Mouse (Mus musculus) stomach, adult 2 months (tissue): ENCODE results near the gene Olfr771. TPM values are rescaled to one million over a fixed set of nuclear protein-coding genes. Genes with fewer than 3 reads are reported as not detected.

Source experiments
- polyA plus RNA-seq: library from polyadenylated mRNA; depleted of rRNA; stranded (reverse); fragments of >200 nt; gene quantifications from 2 replicates; pipeline ENCODE4 v1.2.3, GENCODE M21; 2012; rRNA removed

Olfr771 gene
- not detected in 2 replicates for polyA plus RNA-seq

GRCm38 (mm10) chr10:129164651-129165050, at the start of gene Olfr771:
Gene Olfr771 (minus strand): TSS chr10:129164751.

GRCm38 (mm10) chr10:129187319-129187718, 22.8 kb upstream of the Olfr771 start, which contains the start of gene Olfr773:
Gene Olfr773 (minus strand): TSS chr10:129187419.

DNA sequence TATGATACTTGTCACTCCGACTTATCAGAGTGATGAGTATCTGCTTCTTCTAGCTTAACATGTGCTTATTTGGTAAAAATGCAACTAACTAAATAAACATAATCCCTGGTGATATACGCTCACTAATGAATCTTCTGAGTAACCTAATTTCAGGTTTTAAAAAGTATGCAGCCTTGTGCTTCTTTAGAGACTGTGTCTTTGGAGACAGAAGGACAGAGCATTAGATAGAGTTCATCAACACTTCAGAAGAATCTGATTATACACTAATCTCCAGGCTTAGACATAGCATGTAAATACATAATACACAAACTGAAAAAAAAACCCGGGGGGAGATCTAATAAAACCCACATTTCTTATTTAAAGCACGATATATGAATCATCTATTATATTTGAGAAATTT, 13.3 kb upstream of the Olfr771 start, which contains the start of gene Olfr772:
TSS of gene Olfr772 (minus strand) at position 101 of the 400 bp plus-strand sequence.

GRCm38 (mm10) chr10:129138898-129139297, 25.7 kb downstream of the Olfr771 start, which contains the start of gene Olfr770:
Gene Olfr770 (minus strand): TSS chr10:129138998.

GRCm38 (mm10) chr10:129117761-129118160, 46.8 kb downstream of the Olfr771 start, which contains the start of gene Olfr769:
Gene Olfr769 (minus strand): TSS chr10:129117861.

Other genes starting within 250 kb of the Olfr771 start
- 13.0 and 16.4 TPM in 2 replicates for gene Rdh5, start 241.9 kb downstream of the Olfr771 start, polyA plus RNA-seq
- 50.6 and 55.1 TPM in 2 replicates for gene Bloc1s1, start 240.7 kb downstream of the Olfr771 start, polyA plus RNA-seq
- gene Itga7, start 230.9 kb downstream of the Olfr771 start, polyA plus RNA-seq, result 45.3 and 45.5 TPM in 2 replicates
- gene Mettl7b, start 203.8 kb downstream of the Olfr771 start, polyA plus RNA-seq, result 2.9 and 4.1 TPM in 2 replicates
- gene Olfr9, start 175.3 kb downstream of the Olfr771 start, polyA plus RNA-seq, result not detected in 2 replicates
- not detected in 2 replicates for gene Olfr763, start 154.0 kb downstream of the Olfr771 start, polyA plus RNA-seq
- not detected in 2 replicates for gene Olfr764-ps1, start 124.9 kb downstream of the Olfr771 start, polyA plus RNA-seq
- gene Olfr765, start 114.8 kb downstream of the Olfr771 start, polyA plus RNA-seq, result not detected in 2 replicates
- gene Olfr766-ps1, start 95.8 kb downstream of the Olfr771 start, polyA plus RNA-seq, result not detected in 2 replicates
- not detected in 2 replicates for gene Olfr767, start 81.8 kb downstream of the Olfr771 start, polyA plus RNA-seq
- not detected in 2 replicates for gene Olfr768, start 65.4 kb downstream of the Olfr771 start, polyA plus RNA-seq
- gene Olfr769, start 46.9 kb downstream of the Olfr771 start, polyA plus RNA-seq, result not detected in 2 replicates
- gene Olfr770, start 25.8 kb downstream of the Olfr771 start, polyA plus RNA-seq, result not detected in 2 replicates
- not detected in 2 replicates for gene Olfr772, start 13.2 kb upstream of the Olfr771 start, polyA plus RNA-seq
- not detected in 2 replicates for gene Olfr773, start 22.7 kb upstream of the Olfr771 start, polyA plus RNA-seq
- gene Olfr774, start 71.5 kb upstream of the Olfr771 start, polyA plus RNA-seq, result not detected in 2 replicates
- gene Olfr775, start 83.7 kb upstream of the Olfr771 start, polyA plus RNA-seq, result not detected in 2 replicates
- not detected in 2 replicates for gene Olfr776, start 94.4 kb upstream of the Olfr771 start, polyA plus RNA-seq
- not detected in 2 replicates for gene Olfr777, start 106.7 kb upstream of the Olfr771 start, polyA plus RNA-seq
- not detected in 2 replicates for gene Olfr780, start 153.4 kb upstream of the Olfr771 start, polyA plus RNA-seq
- gene Olfr781, start 164.1 kb upstream of the Olfr771 start, polyA plus RNA-seq, result not detected in 2 replicates
- not detected in 2 replicates for gene Olfr782, start 184.1 kb upstream of the Olfr771 start, polyA plus RNA-seq
- 0.03 TPM in 1 of 2 replicates, not detected in the other for gene Olfr784, start 219.3 kb upstream of the Olfr771 start, polyA plus RNA-seq
- not detected in 2 replicates for gene Olfr785, start 240.7 kb upstream of the Olfr771 start, polyA plus RNA-seq